Mouse (Mus musculus) embryonic fibroblast, embryonic 13.5 days (primary cell): Measurements from ENCODE around the gene Rab6b. TPM values are rescaled to one million over a fixed set of nuclear protein-coding genes. Genes with fewer than 3 reads are reported as not detected.

Experiments
- H3K27ac ChIP-seq: 2 replicates; pipeline ENCODE4 v1.5.1; 2012; ENCODE audit warnings: low read length, control low read depth, inconsistent platforms; ENCODE audit not compliant: insufficient read depth
- H3K4me1 ChIP-seq: 2 replicates; pipeline ENCODE4 v1.6.1; 2011; ENCODE audit warnings: low read length; ENCODE audit not compliant: control insufficient read depth, insufficient read depth
- H3K4me3 ChIP-seq: 2 replicates; pipeline ENCODE4 v1.5.1; 2011; ENCODE audit warnings: mild to moderate bottlenecking, control low read depth, low read length; ENCODE audit not compliant: insufficient read depth
- CTCF ChIP-seq: IDR thresholded peaks from 2 replicates; pipeline ENCODE4 v1.5.1; 2011; ENCODE audit warnings: mild to moderate bottlenecking, control low read depth, low read length, moderate library complexity, borderline replicate concordance; ENCODE audit not compliant: insufficient read depth
- POLR2A ChIP-seq: IDR thresholded peaks from 2 replicates; pipeline ENCODE4 v1.6.1; 2011; ENCODE audit warnings: low read depth, mild to moderate bottlenecking, control low read depth, low read length, moderate library complexity
- polyA plus RNA-seq: library from polyadenylated mRNA; stranded (reverse); fragments of >200 nt; gene quantifications from 2 replicates; pipeline ENCODE4 v1.2.4, GENCODE M21; 2011; ENCODE audit warnings: low read depth; ENCODE audit not compliant: missing spikeins, insufficient read length

Gene Rab6b
- polyA plus RNA-seq, 1 experiment: 1.7 TPM

DNA sequence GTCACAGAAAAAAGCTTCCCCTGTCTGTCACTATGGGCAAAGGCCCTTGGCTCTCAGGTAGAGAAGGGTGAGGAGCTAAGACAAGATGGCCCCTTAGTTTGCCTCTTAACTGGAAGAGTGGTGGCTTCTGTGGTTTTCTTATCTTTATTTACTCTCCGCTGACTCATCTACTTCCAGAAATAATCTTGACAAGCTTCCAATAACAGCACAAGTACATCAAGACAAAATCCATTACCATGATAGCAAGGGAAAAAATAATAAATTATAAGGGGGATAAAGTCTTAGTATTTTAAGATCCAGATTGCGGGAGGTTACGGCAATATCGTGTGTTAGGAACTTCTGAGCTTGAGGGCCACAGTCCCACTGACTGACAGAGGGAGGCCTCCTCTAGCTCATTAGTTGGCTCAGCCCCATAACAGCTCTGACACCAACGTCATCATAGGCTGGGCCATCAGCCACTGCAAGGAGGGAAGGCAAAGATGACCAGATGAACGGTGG is 33.3 kb upstream of the Rab6b start:
- Histone ChIP-seq H3K4me3 (no peak overlapping the region), H3K27ac (no peak overlapping the region), H3K4me1 (no peaks in the 10 kb centered on the region)
- TF ChIP-seq CTCF (no peak), POLR2A (no peak)

DNA sequence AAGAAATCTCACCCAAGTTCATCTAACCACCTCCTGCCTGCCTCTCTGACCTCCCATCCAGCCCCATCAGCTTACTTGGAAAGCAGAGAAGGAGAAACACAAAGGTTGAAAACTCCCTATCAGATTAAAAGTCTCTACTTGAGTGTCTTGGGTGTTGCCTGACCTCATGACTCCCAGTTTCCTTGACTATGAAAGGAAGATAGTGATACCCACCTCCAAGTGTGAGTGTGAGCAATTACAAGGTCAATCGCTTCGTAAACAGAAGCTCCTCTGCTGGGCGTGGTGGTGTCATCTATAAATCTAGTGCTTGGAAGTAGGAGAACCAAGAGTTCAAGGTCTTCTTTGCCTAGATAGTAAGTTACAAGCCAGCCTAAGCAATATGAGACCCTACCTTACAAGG is 31.4 kb upstream of the Rab6b start:
- Histone ChIP-seq H3K4me1 (no peaks in the 10 kb centered on the region), H3K4me3 (no peak overlapping the region), H3K27ac (no peak overlapping the region)
- TF ChIP-seq CTCF (no peak), POLR2A (no peak)

DNA sequence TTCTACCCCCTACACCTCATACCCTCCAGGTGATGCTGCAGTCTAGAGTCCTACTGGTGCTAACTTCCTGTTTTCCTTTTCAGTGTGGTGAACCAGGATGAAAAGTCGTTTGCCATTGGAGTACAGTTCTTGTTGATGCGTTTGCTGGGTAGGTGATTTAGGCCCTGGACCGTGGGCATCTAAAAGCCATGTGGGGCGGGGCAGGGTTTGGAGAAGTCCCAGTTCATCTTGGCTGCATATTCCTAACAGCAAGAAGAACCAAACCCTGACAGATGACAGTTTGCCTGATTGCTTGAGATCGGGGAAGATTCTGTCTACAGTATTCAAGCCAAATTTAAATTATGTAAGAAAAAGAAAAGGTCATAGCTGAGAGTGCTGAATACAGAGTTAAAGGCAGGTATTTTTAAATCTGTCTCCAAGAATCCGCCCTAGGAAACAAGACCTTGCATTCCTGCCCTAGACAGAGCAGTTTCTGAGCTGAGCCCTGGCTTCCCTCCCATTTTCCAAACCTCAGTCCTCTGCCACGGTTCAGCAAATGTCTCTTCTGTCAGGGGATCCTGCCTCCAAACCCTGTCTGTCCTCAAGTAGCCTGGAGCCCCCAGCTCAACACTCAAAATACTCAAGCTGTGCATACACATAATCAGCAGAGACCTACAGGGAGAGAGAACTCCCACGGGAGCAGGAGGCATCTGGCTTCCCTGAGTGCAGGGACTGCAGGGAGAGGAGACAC is 29.2 kb upstream of the Rab6b start:
- Histone ChIP-seq H3K4me1 (no peaks in the 10 kb centered on the region), H3K4me3 (no peak overlapping the region), H3K27ac (no peak overlapping the region)
- TF ChIP-seq POLR2A (no peak), CTCF (no peak)

DNA sequence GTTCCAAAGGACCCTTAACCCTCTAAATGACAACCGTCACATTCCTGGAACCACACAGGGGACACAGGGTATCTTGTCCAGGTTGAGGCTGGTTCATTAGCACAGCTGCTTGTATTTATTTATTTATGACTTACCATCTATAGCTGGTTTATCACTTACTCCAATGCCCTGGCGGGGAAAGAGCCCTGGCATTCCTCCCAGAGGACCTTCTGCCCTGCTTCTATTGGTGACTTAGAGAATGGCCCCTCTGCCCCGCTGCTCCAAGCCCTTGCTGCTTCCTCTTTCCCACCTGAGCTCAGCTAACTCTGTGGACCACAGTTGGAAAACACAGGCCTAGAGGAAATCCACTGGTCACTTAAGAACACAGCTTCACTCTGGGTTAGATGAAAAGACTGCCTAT is 28.2 kb upstream of the Rab6b start:
- Histone ChIP-seq H3K4me3 (no peak overlapping the region), H3K27ac (no peak overlapping the region), H3K4me1 (no peaks in the 10 kb centered on the region)
- TF ChIP-seq CTCF (no peak), POLR2A (no peak)

DNA sequence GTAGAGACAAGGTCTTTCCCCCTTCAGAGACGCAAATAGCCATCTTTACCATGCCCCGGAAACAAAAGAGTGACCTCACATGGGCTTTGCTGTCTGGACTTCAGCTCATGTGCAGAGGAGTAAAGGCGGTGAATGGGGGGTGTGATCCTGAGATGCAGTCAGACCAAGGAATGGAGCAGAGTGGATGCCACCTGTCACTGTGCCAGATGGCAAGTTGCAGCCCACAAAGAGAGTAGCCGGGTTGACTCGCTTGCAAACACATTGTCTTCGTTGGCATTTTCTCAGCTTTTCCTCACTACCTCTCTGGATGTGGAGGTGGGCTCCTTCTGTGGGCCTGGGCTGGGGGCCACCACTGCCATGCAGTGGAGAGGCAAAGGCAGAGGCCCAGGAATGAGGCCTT is 24.9 kb upstream of the Rab6b start:
- H3K4me3 ChIP-seq: no peak overlapping the region
- no peak overlapping the region for H3K27ac ChIP-seq
- TF ChIP-seq CTCF (no peak), POLR2A (no peak)
- no peaks in the 10 kb centered on the region for H3K4me1 ChIP-seq

DNA sequence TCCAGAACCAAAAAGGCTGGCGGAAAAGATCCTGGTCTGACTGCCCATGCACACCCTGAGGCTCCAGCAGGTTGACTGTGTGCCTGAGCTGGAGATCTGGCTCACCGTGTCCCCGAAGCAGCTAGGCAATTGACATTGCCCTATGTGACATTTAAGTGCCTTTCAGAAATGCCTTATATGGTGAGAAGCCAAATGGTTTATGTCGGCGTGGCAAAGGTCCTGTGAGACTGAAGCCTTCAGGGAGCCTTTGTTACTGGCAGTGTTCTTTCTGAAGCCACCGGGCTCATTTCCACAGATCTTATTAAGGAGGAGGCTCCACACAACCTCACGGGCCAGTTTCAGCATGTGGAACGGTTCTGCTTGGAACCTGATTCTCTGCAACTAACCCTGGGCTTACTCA is 24.3 kb upstream of the Rab6b start:
- Histone ChIP-seq H3K27ac (no peak overlapping the region), H3K4me1 (no peaks in the 10 kb centered on the region), H3K4me3 (no peak overlapping the region)
- TF ChIP-seq CTCF (no peak), POLR2A (no peak)

DNA sequence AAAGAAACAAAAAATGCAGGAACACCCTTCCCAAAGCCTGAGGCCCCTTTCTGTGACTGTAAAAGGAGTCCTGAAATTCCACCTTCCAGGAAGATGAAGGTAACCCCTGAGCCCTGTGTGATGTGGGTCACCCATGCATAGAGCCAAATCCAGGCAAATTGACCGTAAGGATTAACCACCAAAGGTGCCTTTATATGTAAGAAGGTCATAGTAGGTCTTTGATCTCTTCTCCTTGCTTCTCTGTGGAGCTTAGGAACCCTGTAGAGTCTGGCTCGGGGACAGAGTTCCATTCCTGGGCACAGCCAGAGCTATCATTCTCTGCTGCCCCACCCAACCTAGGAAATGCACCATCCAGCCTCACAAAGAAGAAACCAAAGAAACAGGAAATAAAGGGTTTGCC is 22.9 kb upstream of the Rab6b start:
- TF ChIP-seq CTCF: no peak
- H3K27ac ChIP-seq: no peak overlapping the region
- no peak overlapping the region for H3K4me3 ChIP-seq
- H3K4me1 ChIP-seq: no peaks in the 10 kb centered on the region

DNA sequence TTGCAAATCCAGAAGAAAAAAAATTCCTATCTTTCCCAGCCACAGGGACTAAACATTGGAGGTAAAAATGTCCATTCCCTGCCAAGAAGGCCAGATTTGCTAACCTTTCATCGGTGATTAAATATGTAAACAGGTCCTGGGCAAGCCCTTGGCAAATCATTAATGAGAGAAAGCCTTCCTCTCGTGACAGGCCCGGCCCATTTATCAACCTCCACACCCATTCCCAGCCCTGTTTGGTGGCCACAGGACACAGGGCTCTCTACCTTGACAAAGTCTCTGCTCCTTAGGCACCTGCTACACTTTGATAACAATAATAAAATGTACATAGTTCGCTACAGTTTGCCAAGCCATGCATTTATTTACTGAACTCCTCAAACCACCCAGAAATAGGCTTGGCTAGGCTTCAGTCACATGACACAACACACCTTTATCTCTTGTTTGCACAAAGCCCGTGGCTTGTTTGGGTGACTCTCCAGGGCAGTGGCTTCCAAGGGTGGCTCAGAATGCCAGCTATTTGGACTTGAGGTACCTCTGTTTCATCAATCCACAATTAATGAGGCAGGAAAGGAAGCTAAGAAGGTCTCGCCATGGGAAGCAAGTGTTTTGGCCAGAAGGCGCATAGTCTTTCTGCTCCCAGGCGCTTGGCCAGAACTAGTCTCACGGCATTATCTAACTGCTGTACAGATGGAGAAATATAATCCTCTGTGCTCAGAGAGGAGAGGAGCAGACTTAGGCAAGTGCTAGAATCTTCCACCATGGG is 21.3 kb upstream of the Rab6b start:
- H3K27ac ChIP-seq: no peak overlapping the region
- H3K4me3 ChIP-seq: no peak overlapping the region
- no peaks in the 10 kb centered on the region for H3K4me1 ChIP-seq
- no peak for TF ChIP-seq CTCF
- TF ChIP-seq POLR2A: no peak

DNA sequence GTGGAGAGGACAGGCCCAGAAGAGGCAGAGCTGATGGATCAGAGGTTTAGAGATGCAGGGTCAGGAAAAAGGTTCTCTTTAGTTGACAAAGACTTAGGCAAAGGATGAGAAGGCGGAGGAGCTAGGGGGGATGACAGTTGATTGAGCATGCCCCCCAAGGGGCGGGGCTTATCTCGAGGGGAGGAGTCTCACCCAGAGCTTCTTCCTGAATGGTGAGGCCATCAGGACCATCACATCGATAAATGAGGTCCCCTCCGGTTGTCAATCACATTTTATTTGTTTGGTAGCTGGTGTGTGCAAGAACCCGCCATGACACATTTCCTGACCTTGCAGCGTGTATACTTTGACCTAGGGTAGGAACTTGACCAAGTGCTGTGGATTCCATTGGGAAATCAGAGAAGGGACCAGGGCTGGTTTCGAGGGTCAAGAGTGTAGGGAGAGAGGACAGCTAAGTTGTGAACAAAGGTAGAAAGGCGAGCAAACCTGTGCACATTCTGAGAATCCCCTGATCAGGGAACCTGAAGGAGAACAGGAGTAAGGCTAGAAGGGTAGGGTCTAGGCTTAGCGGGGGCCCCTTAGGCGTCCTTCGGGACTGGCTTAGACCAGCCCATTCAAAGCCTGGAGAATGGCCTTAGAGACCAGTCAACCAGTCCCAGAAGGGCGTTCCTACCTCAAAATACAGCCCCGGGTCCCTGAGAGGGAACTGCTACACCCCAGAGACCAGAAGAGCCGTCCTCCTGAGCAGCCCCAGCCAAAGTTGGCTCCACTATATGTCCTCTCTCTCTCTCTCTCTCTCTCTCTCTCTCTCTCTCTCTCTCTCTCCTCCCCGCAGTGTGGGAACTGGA is 20.3 kb upstream of the Rab6b start:
- H3K4me1 ChIP-seq: no peaks in the 10 kb centered on the region
- H3K4me3 ChIP-seq: no peak overlapping the region
- no peak overlapping the region for H3K27ac ChIP-seq
- no peak for TF ChIP-seq CTCF
- TF ChIP-seq POLR2A: no peak
